Mouse (Mus musculus) spleen, postnatal 14 days (tissue): ENCODE results near the gene Nde1.
"Not testable (repeated sequence)": the region's sequence is repeated elsewhere in the genome, so short reads cannot be mapped to it uniquely, and the experiment has no call there.

Source experiments
- DNase-seq, 2 experiments: peaks; one replicate each; pipeline ENCODE4 v3.0.0; 2021 to 2022; ENCODE audit warnings: low spot score in 2 of 2

Gene Nde1

DNA sequence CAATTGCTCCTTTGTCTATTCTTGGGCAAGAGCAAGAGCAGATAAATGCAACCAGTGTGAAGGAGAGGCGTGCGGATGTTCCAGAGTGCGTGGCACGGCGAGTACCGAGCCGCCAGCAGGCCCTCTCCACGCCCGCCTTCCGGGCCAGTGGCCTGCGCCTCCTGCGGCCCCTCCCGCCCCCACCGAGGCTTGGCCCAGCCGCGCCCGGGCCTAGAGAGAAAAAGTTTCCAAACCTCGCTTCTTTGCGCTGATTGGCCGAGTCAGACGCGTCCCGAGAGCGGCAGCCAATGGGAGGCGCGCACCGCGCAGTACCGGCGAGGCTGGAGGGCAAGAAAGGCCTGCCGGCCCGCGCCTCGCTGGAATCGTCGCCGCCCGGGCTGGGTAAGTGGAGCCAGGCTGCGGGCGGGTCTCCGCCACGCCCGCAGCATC, at the start of gene Nde1, which contains the start of gene Marf1:
Nde1 (plus strand) TSS at position 288 of the 429 bp plus-strand sequence.
Marf1 (minus strand) TSS at position 364 of the 429 bp plus-strand sequence.
- peak; percentile 91 for DNase-seq

DNA sequence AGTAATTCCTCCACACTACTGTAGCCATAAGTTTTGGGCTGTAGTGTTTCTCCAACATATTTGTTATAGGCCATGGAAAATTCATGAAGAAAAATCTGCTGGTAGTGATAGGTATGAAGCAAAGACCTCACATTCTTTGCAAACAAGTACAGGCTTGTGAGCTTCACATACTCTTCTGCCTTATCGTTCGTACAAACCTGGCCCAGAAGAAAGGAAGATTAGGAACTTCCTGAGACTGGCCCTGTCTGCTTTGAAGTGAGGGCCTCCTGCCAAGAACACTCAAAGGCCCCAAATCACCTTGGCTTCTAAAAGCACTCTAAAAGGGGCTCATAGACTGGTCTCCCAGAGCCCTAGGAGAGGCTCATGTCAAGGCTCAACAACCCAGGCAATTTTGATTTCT, 45.8 kb upstream of the Nde1 start:
- no peak for DNase-seq

GRCm38 (mm10) chr16:14120941-14121340, 42.1 kb upstream of the Nde1 start:
- no peak for DNase-seq

DNA sequence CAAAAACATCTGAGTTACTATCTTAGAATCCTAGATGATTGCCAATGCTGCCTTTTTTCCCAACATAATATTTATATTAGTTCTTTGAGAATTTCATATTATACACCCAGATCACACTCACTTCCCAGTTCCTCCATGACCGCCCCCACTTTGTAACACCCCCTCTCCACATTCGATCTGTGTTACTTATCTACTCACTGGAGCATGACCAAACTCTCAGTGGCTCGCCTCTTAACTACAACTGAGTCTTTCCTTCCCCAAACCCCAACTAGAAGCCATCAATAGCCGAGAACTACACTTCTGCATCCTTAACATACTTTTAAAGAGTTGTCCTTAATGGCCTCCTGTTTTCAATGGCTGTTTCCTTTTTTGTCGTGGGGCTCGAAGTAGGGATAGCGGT, 41.5 kb upstream of the Nde1 start:
- no peak for DNase-seq

- no peak for DNase-seq
Measured at GRCm38 (mm10) chr16:14122586-14122985, 40.5 kb upstream of the Nde1 start.

GRCm38 (mm10) chr16:14123901-14124300, 39.2 kb upstream of the Nde1 start:
- no peak for DNase-seq

- no peak for DNase-seq
Measured at GRCm38 (mm10) chr16:14124709-14125108, 38.4 kb upstream of the Nde1 start.

DNA sequence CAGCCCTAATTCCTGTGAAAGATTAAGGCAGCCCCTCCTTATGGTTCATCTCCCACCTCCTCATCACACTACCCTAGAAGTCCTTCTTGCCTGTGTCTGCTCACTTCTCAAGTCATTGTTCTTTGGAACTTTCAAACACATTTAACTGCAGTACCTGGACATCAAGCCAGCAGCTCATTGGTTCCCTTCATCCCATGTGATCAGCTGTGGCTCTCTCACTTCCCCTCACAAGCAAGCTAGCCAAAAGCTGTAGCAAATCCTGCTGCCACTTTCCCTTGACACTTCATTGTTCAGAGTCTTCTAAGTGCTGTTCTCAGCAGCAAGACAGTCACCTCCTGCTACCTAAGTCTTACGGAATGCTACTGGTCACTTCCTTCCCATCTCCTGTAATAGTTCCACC, 37.8 kb upstream of the Nde1 start:
- no peak for DNase-seq

DNA sequence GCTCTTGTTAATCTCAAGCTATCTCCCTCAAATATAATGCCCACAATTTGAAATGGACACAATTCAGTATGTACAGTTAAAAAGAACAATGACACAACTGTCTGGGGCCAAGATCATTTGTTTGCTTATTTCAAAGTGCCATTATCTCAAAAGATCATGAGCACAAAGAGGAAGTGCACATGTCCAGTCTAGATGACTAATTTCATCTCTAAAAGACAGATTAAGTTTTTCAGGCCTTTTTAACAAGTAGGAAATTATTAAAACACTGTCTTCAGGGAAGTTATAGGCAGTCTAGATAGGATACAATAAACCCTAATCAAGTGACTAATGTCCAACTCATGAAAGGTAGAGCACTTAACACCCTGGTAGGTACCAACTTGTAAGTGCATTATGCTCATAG, 34.1 kb upstream of the Nde1 start:
- DNase-seq, result no peak

- DNase-seq, result no peak
Measured at GRCm38 (mm10) chr16:14130796-14131195, 32.3 kb upstream of the Nde1 start.

- no peak for DNase-seq
Measured at GRCm38 (mm10) chr16:14131376-14131775, 31.7 kb upstream of the Nde1 start.

GRCm38 (mm10) chr16:14131838-14132237, 31.2 kb upstream of the Nde1 start:
- no peak for DNase-seq

- DNase-seq, result no peak
Measured at GRCm38 (mm10) chr16:14135014-14135413, 28.1 kb upstream of the Nde1 start.

GRCm38 (mm10) chr16:14137976-14138561, 25.0 kb upstream of the Nde1 start:
- DNase-seq, result no peak

DNA sequence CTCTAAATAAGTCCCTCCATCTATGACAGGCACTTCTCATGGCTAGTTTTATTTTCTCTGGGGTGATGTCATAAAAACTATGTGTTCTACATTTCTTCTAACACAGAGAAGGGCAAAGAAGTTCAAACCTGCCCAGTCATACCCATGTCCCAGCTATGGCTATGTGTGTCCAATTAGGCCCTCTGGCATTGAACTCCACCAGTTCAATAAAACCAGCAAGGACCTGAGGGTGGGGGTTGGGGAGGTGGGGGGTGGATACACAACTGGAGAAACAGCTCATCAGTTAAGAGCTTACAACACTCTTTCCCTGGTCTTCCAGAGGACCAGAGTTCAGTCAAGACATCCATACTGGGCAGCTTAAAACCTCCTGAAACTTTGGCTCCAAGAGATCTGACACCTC, 24.0 kb upstream of the Nde1 start:
- no peak for DNase-seq

DNA sequence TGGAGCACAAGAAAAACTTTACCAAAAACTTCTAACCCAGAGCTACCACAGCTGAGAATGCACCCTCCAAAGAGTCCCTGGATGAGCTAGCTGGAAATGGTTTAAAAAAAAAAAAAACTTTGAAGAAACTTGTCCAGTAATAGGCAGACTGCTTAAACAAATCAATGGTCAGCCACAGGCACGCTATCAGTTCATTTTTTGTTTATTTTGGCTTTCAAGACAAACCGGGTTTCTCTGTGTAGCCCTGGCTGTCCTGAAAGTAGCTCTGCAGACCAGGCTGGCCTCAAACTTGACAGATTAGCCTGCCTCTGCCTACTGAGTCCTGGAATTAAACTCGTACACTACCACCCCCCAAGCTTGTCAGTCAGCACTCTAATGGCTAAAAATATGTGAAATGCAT, 19.8 kb upstream of the Nde1 start:
- no peak for DNase-seq

GRCm38 (mm10) chr16:14147712-14148111, 15.4 kb upstream of the Nde1 start:
- no peak for DNase-seq

DNA sequence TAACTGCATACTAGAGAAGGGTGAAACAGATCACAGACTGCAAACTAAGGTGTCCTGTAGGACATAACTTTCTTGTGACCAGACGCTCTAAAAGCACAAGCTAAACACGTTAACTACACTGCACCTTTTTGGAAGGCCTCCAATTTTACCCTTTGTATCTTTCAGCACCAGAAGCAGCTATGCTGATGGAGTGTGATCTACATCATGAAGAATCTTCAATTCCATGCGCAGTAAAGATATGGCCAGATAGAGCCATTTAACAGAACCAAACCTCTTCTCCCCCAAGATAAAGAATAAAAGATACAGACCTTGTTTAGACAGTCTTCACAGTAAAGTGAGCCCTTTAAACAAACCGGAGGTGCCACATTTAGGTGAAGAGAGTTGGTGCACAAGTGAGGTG, 11.4 kb upstream of the Nde1 start:
- no peak for DNase-seq

- DNase-seq, result not testable (repeated sequence)
Measured at GRCm38 (mm10) chr16:14155638-14156037, 7.4 kb upstream of the Nde1 start.

GRCm38 (mm10) chr16:14156312-14156711, 6.8 kb upstream of the Nde1 start:
- no peak for DNase-seq

DNA sequence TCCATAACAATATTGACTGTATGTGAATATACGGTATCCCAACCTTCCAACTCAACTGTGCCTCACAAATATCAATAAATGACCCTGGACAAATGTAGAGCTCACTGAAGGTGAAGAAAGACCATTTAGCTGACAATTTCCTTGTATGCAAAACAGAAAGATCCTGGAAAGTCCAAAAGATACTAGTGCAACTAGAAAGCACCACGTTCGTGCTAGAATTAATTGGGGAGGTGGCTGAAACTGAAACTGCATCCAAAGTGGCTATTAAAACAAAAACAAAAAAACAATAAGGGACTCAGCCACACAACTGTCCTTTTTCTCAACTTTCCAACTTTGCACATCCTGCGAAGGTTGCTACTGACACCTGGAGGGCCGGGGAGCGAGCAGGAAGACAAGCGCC, 4.5 kb upstream of the Nde1 start:
- DNase-seq, result no peak

DNA sequence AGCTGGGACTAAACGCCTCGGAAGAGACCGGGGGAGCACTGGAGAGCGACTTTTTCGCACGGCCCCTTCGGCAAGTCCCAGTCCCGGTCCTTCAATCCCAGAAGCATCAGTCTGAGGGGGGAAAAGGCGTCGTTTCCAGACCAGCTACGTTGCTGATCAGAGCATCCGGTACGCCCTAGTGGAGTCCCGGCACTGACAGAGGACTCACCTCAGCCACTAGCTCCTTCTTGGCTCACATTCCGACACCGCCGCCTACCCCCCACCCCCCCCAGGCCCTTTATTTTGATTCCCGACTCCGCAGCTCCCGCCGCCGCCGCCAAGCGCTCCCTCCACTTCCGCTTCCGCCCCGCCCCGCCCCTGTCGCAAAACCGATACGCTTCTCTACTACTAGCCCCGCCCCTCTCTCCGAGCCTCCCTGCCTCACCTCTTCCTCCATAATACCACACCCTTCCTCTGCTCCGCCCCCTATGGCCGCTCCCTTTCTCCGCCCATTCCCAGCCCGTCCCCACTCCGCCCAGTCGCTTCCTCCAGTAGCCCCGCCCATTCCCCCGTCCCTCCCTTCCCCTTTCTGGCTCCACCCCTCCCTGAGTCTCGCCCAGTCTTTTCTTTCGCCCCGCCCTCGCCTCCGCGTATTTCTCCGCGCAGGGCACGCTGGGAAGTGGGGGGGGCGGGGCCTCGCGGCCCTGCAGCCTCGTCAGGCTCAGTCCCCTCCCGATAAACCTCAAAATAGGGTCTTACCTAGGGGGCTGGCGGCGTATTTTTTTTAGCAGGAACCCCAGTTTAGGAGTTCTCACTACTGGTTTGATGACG, 3.9 kb upstream of the Nde1 start:
- peak; percentile 99 for DNase-seq

- DNase-seq, result peak; percentile 47 to 76
Measured at GRCm38 (mm10) chr16:14159746-14160131, 3.3 kb upstream of the Nde1 start.
